Mouse (Mus musculus): Measurements from ENCODE around the gene Krtap24-1.

Krtap24-1 gene

DNA sequence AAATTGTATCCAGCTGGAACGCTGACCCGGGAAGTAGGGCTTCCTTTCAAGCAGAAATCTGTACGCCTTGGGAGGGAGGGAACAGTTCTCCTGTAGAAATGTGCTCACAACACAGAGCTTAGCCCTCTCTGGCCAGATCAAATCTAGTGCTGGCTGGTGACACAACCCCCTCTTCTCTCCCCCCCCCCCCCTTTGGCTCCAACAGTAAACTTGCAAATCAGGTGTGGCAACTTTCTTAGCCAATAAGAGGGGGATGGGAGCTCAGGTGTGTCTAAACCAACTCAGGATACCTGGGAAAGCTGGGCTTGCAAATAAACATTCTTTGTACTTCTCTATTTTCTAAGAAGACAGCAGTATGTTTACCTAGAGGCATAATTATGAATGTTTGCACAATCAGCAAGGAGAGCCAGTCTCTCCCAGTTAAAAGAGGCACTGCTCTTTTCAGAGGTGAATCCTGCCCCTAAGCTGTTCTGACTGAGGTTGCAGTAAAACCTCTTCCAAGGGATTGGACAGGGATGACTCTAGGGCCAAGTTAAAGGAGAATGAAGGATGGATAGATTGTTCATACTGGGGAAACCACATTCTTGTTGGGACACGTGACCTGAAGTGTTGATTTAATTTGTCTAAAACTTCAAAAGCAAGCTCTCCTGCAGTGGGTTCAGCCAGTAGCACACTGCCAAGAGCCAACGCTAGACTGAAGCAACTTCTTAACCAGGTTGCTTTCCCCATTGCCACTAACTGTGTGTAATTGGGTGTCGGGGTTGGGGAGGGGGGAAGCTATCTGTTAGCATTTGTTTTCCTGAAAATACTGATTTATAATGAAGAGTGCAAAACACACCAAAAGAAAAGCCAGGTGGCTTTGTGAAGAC lies 48.8 kb downstream of the Krtap24-1 start, which contains the start of gene Cldn8:
Gene Cldn8 (minus strand): TSS at position 139 of the 869 bp plus-strand sequence.
- no peak for DNase-seq

DNA sequence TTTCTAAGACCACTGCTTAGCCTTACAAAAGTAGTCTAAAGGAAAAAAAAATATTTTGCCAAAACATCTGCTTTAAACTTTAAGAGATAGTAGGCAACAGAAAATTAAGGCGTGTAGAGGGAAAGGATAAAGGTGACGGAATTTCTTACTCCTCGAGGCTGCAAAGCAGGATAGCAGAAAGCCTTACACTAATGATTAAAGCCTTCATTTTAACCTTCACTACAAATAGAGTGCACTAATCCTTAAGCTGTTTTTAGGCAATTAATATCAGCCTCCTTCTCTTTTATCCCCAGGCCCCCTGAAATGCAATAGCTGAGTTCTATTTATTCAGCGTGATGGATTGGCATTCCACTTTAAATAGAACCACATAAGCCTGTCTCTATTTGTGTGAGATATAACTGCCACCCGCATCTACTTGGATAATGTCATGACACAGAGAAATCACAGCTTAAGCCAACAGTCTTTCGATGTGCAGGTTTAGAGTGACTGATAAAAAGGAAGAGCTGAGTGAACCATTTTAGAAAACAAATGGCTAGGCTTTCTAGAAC lies 50.4 kb downstream of the Krtap24-1 start:
- no peak for DNase-seq

All from right cerebral cortex, adult 18-20 months (tissue).